Mouse (Mus musculus): Measurements from ENCODE around the gene D430041D05Rik. TPM values are rescaled to one million over a fixed set of nuclear protein-coding genes. Genes with fewer than 3 reads are reported as not detected.

The D430041D05Rik gene
- polyA plus RNA-seq, 1 experiment from 2014 or later: 0.06 TPM

DNA sequence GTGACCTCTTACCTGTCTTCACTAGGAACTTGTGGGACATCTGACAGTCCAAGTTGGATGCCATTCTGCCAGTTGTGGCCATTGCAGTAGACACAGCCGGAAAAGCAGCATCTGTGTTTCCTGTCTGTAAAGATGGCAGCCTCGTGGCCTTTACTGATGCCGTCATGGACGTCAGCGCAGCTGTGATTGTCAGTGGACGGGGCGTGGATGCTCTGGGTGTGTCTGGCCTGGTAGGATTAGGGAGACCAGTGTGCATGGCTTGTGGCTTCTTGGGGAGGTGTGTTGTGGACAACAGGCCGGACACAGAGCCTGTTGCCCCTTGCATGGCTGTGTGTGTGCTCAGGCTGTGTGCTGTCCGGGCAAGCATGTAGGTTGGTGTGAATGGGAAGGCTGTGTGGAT is 155.9 kb downstream of the D430041D05Rik start:
- Histone ChIP-seq H3K4me2 (replicated peaks; ENCODE audit: low read depth) (no peak overlapping the region), H3K27me3 (ENCODE audit: control insufficient read depth, insufficient read depth, low read length) (no peaks in the 10 kb centered on the region), H3K4me3 (ENCODE audit: low read depth, low read length) (no peak overlapping the region), H3K9me3 (ENCODE audit: control insufficient read depth, low read length) (no peaks in the 10 kb centered on the region), H3K27ac (replicated peaks) (no peak overlapping the region), H3K4me1 (replicated peaks; ENCODE audit: control insufficient read depth, insufficient read depth) (no peaks in the 10 kb centered on the region), H3K36me3 (ENCODE audit: control insufficient read depth, insufficient read depth, low read length) (no peaks in the 10 kb centered on the region), H3K9ac (ENCODE audit: low read length) (no peak overlapping the region)
- 89% methylated on average over 9 of the region's 9 CpGs for WGBS
- TF ChIP-seq EP300 (optimal IDR thresholded peaks at IDR 0.05) (no peak), CTCF (IDR thresholded peaks at IDR 0.05; ENCODE audit: low read depth) (no peak)
- DNase-seq (ENCODE audit: low spot score): no peak
- ATAC-seq (ENCODE audit: low FRiP score, low TSS enrichment): no peak

DNA sequence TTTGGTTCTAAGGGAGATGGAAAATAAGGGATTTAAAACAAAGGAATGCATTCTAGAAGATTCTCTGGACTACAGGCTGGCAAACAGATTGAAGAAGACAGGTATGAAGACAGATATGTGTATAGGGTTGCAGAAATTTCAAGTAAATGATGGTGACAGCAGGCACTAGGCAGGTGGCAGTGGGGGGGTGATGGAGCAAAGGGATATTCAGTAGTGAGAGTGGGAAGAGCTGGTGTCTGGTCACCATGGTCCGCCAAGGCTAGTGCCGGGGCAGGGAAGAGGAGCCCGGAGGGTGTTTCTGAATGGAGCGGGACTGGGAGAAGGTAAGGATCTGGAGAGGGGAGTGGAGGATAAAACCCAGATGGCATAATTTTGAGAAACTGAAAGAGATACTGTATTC is 157.5 kb downstream of the D430041D05Rik start:
- TF ChIP-seq CTCF (IDR thresholded peaks at IDR 0.05; ENCODE audit: low read depth) (no peak), EP300 (optimal IDR thresholded peaks at IDR 0.05) (no peak)
- 85% methylated on average over 4 of the region's 4 CpGs for WGBS
- ATAC-seq (ENCODE audit: low FRiP score, low TSS enrichment) (no peak), DNase-seq (ENCODE audit: low spot score) (no peak)
- Histone ChIP-seq H3K9ac (ENCODE audit: low read length) (no peak overlapping the region), H3K4me1 (replicated peaks; ENCODE audit: control insufficient read depth, insufficient read depth) (no peaks in the 10 kb centered on the region), H3K9me3 (ENCODE audit: control insufficient read depth, low read length) (no peaks in the 10 kb centered on the region), H3K27ac (replicated peaks) (no peak overlapping the region), H3K4me2 (replicated peaks; ENCODE audit: low read depth) (no peak overlapping the region), H3K36me3 (ENCODE audit: control insufficient read depth, insufficient read depth, low read length) (no peaks in the 10 kb centered on the region), H3K27me3 (ENCODE audit: control insufficient read depth, insufficient read depth, low read length) (no peaks in the 10 kb centered on the region), H3K4me3 (ENCODE audit: low read depth, low read length) (no peak overlapping the region)

DNA sequence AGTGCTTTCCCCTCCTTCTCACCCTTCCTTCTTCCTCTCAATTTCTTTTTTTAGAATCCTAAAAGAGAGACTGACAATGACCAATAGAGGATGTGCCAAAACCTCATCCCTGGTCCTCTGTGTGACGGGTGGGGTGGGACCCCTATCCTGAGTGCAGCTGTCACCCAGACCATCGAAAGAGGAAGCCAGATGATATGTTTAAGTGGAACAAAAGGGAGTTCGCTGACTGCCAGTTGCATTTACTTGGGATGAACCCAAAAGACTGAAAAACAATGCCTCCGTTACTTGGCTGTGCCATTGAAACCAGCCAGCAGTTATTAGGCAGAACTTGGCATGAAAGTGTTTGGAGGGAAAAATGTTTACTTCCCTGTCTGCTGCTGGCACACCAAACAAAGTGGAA is 159.2 kb downstream of the D430041D05Rik start:
- H3K4me1 ChIP-seq (replicated peaks; ENCODE audit: control insufficient read depth, insufficient read depth): no peaks in the 10 kb centered on the region
- 63% methylated on average over 4 of the region's 4 CpGs for WGBS
- no peaks in the 10 kb centered on the region for H3K27me3 ChIP-seq (ENCODE audit: control insufficient read depth, insufficient read depth, low read length)
- DNase-seq (ENCODE audit: low spot score) (no peak), ATAC-seq (ENCODE audit: low FRiP score, low TSS enrichment) (no peak)
- no peaks in the 10 kb centered on the region for H3K36me3 ChIP-seq (ENCODE audit: control insufficient read depth, insufficient read depth, low read length)
- H3K9me3 ChIP-seq (ENCODE audit: control insufficient read depth, low read length): no peaks in the 10 kb centered on the region
- no peak overlapping the region for H3K4me2 ChIP-seq (replicated peaks; ENCODE audit: low read depth)
- no peak overlapping the region for H3K9ac ChIP-seq (ENCODE audit: low read length)
- no peak for TF ChIP-seq EP300 (optimal IDR thresholded peaks at IDR 0.05)
- no peak overlapping the region for H3K4me3 ChIP-seq (ENCODE audit: low read depth, low read length)
- H3K27ac ChIP-seq (replicated peaks): no peak overlapping the region

DNA sequence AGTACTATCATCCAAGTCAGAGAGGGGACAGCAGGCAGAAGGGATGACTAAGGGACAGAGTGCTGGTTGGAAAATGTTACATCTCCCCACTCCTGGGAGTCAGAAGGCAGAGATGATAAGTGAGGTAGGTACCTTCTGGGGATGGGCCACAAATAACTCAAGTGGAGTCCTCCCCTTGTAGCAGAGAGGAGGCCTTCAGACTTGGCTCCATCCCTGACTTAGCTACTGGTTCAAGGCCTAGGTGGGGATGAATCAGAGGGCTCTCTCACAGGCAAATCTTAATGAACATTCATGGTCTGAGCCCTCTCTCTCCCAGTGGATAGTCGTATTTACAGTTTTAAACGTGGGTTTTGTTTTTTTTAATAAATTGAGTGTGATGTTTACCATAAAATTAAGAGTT is 161.0 kb downstream of the D430041D05Rik start:
- Histone ChIP-seq H3K27me3 (ENCODE audit: control insufficient read depth, insufficient read depth, low read length) (no peaks in the 10 kb centered on the region), H3K4me1 (replicated peaks; ENCODE audit: control insufficient read depth, insufficient read depth) (no peaks in the 10 kb centered on the region), H3K9ac (ENCODE audit: low read length) (no peak overlapping the region), H3K27ac (replicated peaks) (no peak overlapping the region), H3K36me3 (ENCODE audit: control insufficient read depth, insufficient read depth, low read length) (no peaks in the 10 kb centered on the region), H3K4me2 (replicated peaks; ENCODE audit: low read depth) (no peak overlapping the region), H3K4me3 (ENCODE audit: low read depth, low read length) (no peak overlapping the region), H3K9me3 (ENCODE audit: control insufficient read depth, low read length) (no peaks in the 10 kb centered on the region)
- TF ChIP-seq CTCF (IDR thresholded peaks at IDR 0.05; ENCODE audit: low read depth): no peak
- no peak for TF ChIP-seq EP300 (optimal IDR thresholded peaks at IDR 0.05)
- DNase-seq (ENCODE audit: low spot score) (no peak), ATAC-seq (ENCODE audit: low FRiP score, low TSS enrichment) (no peak)
- WGBS: 77% methylated on average over 2 of the region's 2 CpGs

DNA sequence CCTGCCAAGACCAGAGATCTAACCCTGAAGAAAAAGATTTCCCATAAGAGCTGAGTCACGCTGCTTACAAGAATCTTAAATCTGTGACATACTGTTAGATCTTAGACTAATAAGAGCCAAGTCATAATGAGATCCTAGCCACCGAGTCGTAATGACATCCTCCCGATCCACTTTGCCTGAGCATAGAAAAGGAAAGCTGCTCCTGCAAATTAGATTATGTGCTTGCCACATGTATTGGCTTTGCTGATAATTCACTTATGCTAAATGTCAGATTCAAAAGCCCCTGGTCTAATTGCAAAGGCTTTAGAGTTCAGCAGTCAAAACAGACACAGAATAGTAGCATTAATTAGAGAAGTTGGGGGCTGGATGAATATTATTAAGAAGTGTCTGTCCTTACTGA is 164.0 kb downstream of the D430041D05Rik start:
- 80% methylated on average over 4 of the region's 4 CpGs for WGBS
- ATAC-seq (ENCODE audit: low FRiP score, low TSS enrichment): no peak
- Histone ChIP-seq H3K27ac (replicated peaks) (no peak overlapping the region), H3K36me3 (ENCODE audit: control insufficient read depth, insufficient read depth, low read length) (no peaks in the 10 kb centered on the region), H3K4me3 (ENCODE audit: low read depth, low read length) (no peak overlapping the region), H3K4me1 (replicated peaks; ENCODE audit: control insufficient read depth, insufficient read depth) (no peaks in the 10 kb centered on the region), H3K27me3 (ENCODE audit: control insufficient read depth, insufficient read depth, low read length) (no peaks in the 10 kb centered on the region), H3K4me2 (replicated peaks; ENCODE audit: low read depth) (no peak overlapping the region), H3K9me3 (ENCODE audit: control insufficient read depth, low read length) (no peaks in the 10 kb centered on the region), H3K9ac (ENCODE audit: low read length) (no peak overlapping the region)
- no peak for TF ChIP-seq EP300 (optimal IDR thresholded peaks at IDR 0.05)
- TF ChIP-seq CTCF (IDR thresholded peaks at IDR 0.05; ENCODE audit: low read depth): no peak
- DNase-seq (ENCODE audit: low spot score): no peak

DNA sequence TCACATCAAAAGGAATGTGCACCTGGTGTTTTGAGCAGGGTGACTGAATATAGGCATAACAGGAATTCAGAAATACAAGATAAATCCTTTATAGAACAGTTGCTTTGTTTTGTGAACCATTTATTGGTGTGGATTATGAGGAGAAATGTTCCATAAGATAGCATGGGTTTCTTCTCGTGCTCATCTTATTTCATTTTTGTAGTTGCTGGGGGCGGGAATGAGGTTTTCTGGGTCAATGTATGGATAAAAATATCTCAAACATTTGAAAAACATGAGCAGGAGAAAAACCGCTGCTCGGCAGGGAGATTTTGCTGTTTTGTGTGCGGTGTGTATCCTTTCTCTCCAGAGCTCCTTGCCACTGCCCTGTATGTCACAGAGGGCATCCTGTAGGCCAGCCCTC is 168.8 kb downstream of the D430041D05Rik start:
- no peak overlapping the region for H3K27ac ChIP-seq (replicated peaks)
- H3K4me3 ChIP-seq (ENCODE audit: low read depth, low read length): no peak overlapping the region
- WGBS: 88% methylated on average over 5 of the region's 5 CpGs
- no peak overlapping the region for H3K4me2 ChIP-seq (replicated peaks; ENCODE audit: low read depth)
- no peaks in the 10 kb centered on the region for H3K9me3 ChIP-seq (ENCODE audit: control insufficient read depth, low read length)
- TF ChIP-seq EP300 (optimal IDR thresholded peaks at IDR 0.05) (no peak), CTCF (IDR thresholded peaks at IDR 0.05; ENCODE audit: low read depth) (no peak)
- no peak overlapping the region for H3K9ac ChIP-seq (ENCODE audit: low read length)
- ATAC-seq (ENCODE audit: low FRiP score, low TSS enrichment) (no peak), DNase-seq (ENCODE audit: low spot score) (no peak)
- H3K36me3 ChIP-seq (ENCODE audit: control insufficient read depth, insufficient read depth, low read length): no peaks in the 10 kb centered on the region
- H3K4me1 ChIP-seq (replicated peaks; ENCODE audit: control insufficient read depth, insufficient read depth): no peaks in the 10 kb centered on the region
- H3K27me3 ChIP-seq (ENCODE audit: control insufficient read depth, insufficient read depth, low read length): no peaks in the 10 kb centered on the region
